Mouse (Mus musculus): Measurements from ENCODE around the gene Nr2f1. TPM values are rescaled to one million over a fixed set of nuclear protein-coding genes. Genes with fewer than 3 reads are reported as not detected.

The Nr2f1 gene
- total and polyA plus RNA-seq, 2 experiments = 0.37 to 2.2 TPM

GRCm38 (mm10) chr13:78180261-78180660 lies 19.3 kb downstream of the Nr2f1 start:
- no peaks in the 10 kb centered on the region for H3K36me3 ChIP-seq (ENCODE audit: control insufficient read depth, insufficient read depth, low read length)
- no peak overlapping the region for H3K4me3 ChIP-seq (ENCODE audit: insufficient read depth, low read depth, low read length)
- no peaks in the 10 kb centered on the region for H3K4me1 ChIP-seq (ENCODE audit: control insufficient read depth, insufficient read depth, low read length)
- H3K9ac ChIP-seq (ENCODE audit: low read depth, low read length) = no peak overlapping the region
- 49% methylated on average over 3 of the region's 3 CpGs for WGBS
- no peak overlapping the region for H3K27ac ChIP-seq (replicated peaks; ENCODE audit: insufficient read depth, low read depth, low read length)
- no peak for DNase-seq (ENCODE audit: extremely low read depth, low read depth, low spot score)
- TF ChIP-seq CTCF (IDR thresholded peaks at IDR 0.05; ENCODE audit: low read depth, low read length) (no peak), POLR2A (IDR thresholded peaks at IDR 0.05; ENCODE audit: extremely low read depth, insufficient read depth, low read length) (no peak)
- H3K27me3 ChIP-seq (ENCODE audit: control insufficient read depth, insufficient read depth, low read length) = peaks cover 19% of the 10 kb centered on the region
- H3K79me2 ChIP-seq (ENCODE audit: control insufficient read depth, insufficient read depth, low read length) = no peaks in the 10 kb centered on the region

- H3K4me1 ChIP-seq (ENCODE audit: control insufficient read depth, insufficient read depth, low read length) = no peaks in the 10 kb centered on the region
- H3K27me3 ChIP-seq (ENCODE audit: control insufficient read depth, insufficient read depth, low read length) = peaks cover 19% of the 10 kb centered on the region
- H3K27ac ChIP-seq (replicated peaks; ENCODE audit: insufficient read depth, low read depth, low read length) = no peak overlapping the region
- no peaks in the 10 kb centered on the region for H3K79me2 ChIP-seq (ENCODE audit: control insufficient read depth, insufficient read depth, low read length)
- H3K9ac ChIP-seq (ENCODE audit: low read depth, low read length) = no peak overlapping the region
- H3K36me3 ChIP-seq (ENCODE audit: control insufficient read depth, insufficient read depth, low read length) = no peaks in the 10 kb centered on the region
- 15% methylated on average over 38 of the region's 38 CpGs for WGBS
- TF ChIP-seq POLR2A (IDR thresholded peaks at IDR 0.05; ENCODE audit: extremely low read depth, insufficient read depth, low read length) = no peak
- no peak for TF ChIP-seq CTCF (IDR thresholded peaks at IDR 0.05; ENCODE audit: low read depth, low read length)
- H3K4me3 ChIP-seq (ENCODE audit: insufficient read depth, low read depth, low read length) = no peak overlapping the region
- DNase-seq (ENCODE audit: extremely low read depth, low read depth, low spot score) = no peak
Measured at GRCm38 (mm10) chr13:78179312-78180097, 20.1 kb downstream of the Nr2f1 start.

DNA sequence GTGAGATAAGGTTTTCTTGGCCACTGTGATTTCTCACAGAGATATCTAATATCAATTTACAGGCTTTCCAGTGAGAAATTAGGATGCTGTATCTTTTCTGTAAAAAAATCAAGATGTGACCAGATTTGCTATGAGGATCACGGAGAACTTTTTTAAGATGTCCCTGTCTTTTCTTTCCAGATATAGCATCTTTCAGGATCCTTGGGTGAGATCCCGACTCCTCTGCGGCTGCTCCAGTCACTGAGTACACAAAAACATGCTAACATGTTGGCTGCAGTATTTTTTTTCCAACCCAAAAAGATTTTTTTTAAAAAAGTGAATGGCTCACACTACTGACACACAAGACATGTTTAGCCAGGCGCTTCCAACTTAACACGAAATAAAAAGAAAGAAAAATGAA lies 20.8 kb downstream of the Nr2f1 start:
- H3K9ac ChIP-seq (ENCODE audit: low read depth, low read length) = no peak overlapping the region
- no peak for TF ChIP-seq CTCF (IDR thresholded peaks at IDR 0.05; ENCODE audit: low read depth, low read length)
- TF ChIP-seq POLR2A (IDR thresholded peaks at IDR 0.05; ENCODE audit: extremely low read depth, insufficient read depth, low read length) = no peak
- peaks cover 17% of the 10 kb centered on the region for H3K27me3 ChIP-seq (ENCODE audit: control insufficient read depth, insufficient read depth, low read length)
- DNase-seq (ENCODE audit: extremely low read depth, low read depth, low spot score) = no peak
- 25% methylated on average over 5 of the region's 5 CpGs for WGBS
- no peak overlapping the region for H3K27ac ChIP-seq (replicated peaks; ENCODE audit: insufficient read depth, low read depth, low read length)
- no peaks in the 10 kb centered on the region for H3K4me1 ChIP-seq (ENCODE audit: control insufficient read depth, insufficient read depth, low read length)
- no peaks in the 10 kb centered on the region for H3K79me2 ChIP-seq (ENCODE audit: control insufficient read depth, insufficient read depth, low read length)
- no peak overlapping the region for H3K4me3 ChIP-seq (ENCODE audit: insufficient read depth, low read depth, low read length)
- no peaks in the 10 kb centered on the region for H3K36me3 ChIP-seq (ENCODE audit: control insufficient read depth, insufficient read depth, low read length)

DNA sequence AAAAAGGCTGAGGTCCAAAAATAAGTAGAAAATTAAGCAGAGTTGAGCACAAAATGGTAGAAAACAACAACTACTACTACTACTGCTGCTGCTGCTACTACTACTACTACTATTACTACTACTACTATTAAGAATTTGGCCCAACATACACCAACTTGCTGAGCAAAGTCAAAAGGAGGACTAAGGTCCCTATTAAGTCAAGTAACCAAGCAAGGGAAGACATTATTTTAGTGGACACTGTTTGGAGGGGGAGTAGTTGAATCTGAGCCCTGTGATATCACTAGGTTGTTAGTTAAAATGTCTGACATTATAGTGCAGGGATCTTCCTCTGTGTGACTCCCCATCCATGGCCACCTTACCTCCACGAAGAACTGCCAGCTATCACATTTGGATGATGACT lies 21.5 kb downstream of the Nr2f1 start:
- Histone ChIP-seq H3K4me3 (ENCODE audit: insufficient read depth, low read depth, low read length) (no peak overlapping the region), H3K9ac (ENCODE audit: low read depth, low read length) (no peak overlapping the region), H3K27ac (replicated peaks; ENCODE audit: insufficient read depth, low read depth, low read length) (no peak overlapping the region), H3K27me3 (ENCODE audit: control insufficient read depth, insufficient read depth, low read length) (peaks cover 17% of the 10 kb centered on the region), H3K4me1 (ENCODE audit: control insufficient read depth, insufficient read depth, low read length) (no peaks in the 10 kb centered on the region), H3K36me3 (ENCODE audit: control insufficient read depth, insufficient read depth, low read length) (no peaks in the 10 kb centered on the region), H3K79me2 (ENCODE audit: control insufficient read depth, insufficient read depth, low read length) (no peaks in the 10 kb centered on the region)
- whole genome bisulfite sequencing = 12% methylated on average over 1 of the region's 1 CpGs
- no peak for DNase-seq (ENCODE audit: extremely low read depth, low read depth, low spot score)
- TF ChIP-seq CTCF (IDR thresholded peaks at IDR 0.05; ENCODE audit: low read depth, low read length) (no peak), POLR2A (IDR thresholded peaks at IDR 0.05; ENCODE audit: extremely low read depth, insufficient read depth, low read length) (no peak)

DNA sequence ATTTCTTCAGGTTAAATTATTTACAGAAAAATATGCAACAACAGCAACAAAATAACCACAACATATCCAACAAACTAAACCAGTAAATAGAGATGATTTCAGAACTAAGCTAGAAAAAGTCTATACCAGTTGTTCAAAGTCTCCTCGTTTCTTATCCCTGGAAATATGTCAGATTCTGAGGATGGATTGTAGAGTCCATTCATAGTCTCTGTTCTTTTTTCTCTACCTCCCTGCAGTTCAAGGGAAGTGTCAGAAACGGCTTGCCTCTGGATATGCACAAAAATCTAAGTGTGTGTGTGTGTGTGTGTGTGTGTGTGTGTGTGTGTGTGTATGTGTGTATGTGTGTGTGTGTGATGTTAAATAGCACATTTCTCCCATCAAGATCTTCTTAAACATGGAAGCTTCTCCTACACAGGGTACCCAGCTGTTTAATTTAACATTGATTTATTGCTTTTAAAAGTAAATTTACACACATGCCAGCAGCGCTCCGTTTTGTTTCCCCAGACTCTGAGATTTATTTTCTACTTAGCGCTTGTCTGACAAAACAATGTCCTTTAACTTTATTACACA lies 22.1 kb downstream of the Nr2f1 start:
- DNase-seq (ENCODE audit: extremely low read depth, low read depth, low spot score) = no peak
- H3K79me2 ChIP-seq (ENCODE audit: control insufficient read depth, insufficient read depth, low read length) = no peaks in the 10 kb centered on the region
- no peak overlapping the region for H3K4me3 ChIP-seq (ENCODE audit: insufficient read depth, low read depth, low read length)
- no peak for TF ChIP-seq CTCF (IDR thresholded peaks at IDR 0.05; ENCODE audit: low read depth, low read length)
- TF ChIP-seq POLR2A (IDR thresholded peaks at IDR 0.05; ENCODE audit: extremely low read depth, insufficient read depth, low read length) = no peak
- H3K27ac ChIP-seq (replicated peaks; ENCODE audit: insufficient read depth, low read depth, low read length) = no peak overlapping the region
- peaks cover 16% of the 10 kb centered on the region for H3K27me3 ChIP-seq (ENCODE audit: control insufficient read depth, insufficient read depth, low read length)
- 32% methylated on average over 5 of the region's 5 CpGs for WGBS
- no peaks in the 10 kb centered on the region for H3K36me3 ChIP-seq (ENCODE audit: control insufficient read depth, insufficient read depth, low read length)
- no peak overlapping the region for H3K9ac ChIP-seq (ENCODE audit: low read depth, low read length)
- H3K4me1 ChIP-seq (ENCODE audit: control insufficient read depth, insufficient read depth, low read length) = no peaks in the 10 kb centered on the region

GRCm38 (mm10) chr13:78175821-78176380 lies 23.7 kb downstream of the Nr2f1 start:
- no peaks in the 10 kb centered on the region for H3K36me3 ChIP-seq (ENCODE audit: control insufficient read depth, insufficient read depth, low read length)
- H3K27me3 ChIP-seq (ENCODE audit: control insufficient read depth, insufficient read depth, low read length) = peaks cover 13% of the 10 kb centered on the region
- H3K79me2 ChIP-seq (ENCODE audit: control insufficient read depth, insufficient read depth, low read length) = no peaks in the 10 kb centered on the region
- WGBS = 5% methylated on average over 8 of the region's 8 CpGs
- H3K9ac ChIP-seq (ENCODE audit: low read depth, low read length) = no peak overlapping the region
- 0 out of 2 replicates have a peak, but pooled peaks have one; percentile 18 for TF ChIP-seq CTCF (IDR thresholded peaks at IDR 0.05; ENCODE audit: low read depth, low read length)
- TF ChIP-seq POLR2A (IDR thresholded peaks at IDR 0.05; ENCODE audit: extremely low read depth, insufficient read depth, low read length) = no peak
- H3K4me1 ChIP-seq (ENCODE audit: control insufficient read depth, insufficient read depth, low read length) = no peaks in the 10 kb centered on the region
- no peak overlapping the region for H3K27ac ChIP-seq (replicated peaks; ENCODE audit: insufficient read depth, low read depth, low read length)
- peak; percentile 28 for DNase-seq (ENCODE audit: extremely low read depth, low read depth, low spot score)
- H3K4me3 ChIP-seq (ENCODE audit: insufficient read depth, low read depth, low read length) = no peak overlapping the region
